Mouse (Mus musculus): ENCODE measurements at regions not wholly inside any gene's neighbourhood (a gene's known extent, or its start where the extent isn't known, plus 50 kb on each side); places are given as distances from the start of the nearest gene placed in this dataset.

DNA sequence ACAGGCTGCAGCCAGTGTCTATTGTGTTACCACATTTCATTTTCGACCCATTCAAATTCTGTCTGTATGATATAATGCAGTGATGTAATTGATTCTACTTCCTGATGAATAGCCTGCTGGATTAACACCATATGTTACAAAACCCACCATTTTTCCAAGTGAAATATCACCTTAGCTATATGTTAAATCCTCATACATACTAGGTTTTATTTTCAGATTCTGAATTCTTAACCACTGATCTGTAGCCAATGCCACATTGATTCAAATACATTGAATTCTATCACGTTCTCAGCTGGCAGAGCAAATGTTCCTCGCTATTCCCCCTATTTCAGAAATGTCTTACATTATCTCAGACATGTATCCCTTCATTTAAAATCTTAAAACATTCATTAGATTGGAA lies 60.4 kb upstream of the Prdx6b start:
- ATAC-seq, result no peak
- H3K4me3 ChIP-seq (ENCODE audit: low read depth, low read length), result no peak overlapping the region
- TF ChIP-seq EP300 (IDR thresholded peaks at IDR 0.05) (no peak), CTCF (IDR thresholded peaks at IDR 0.05) (no peak)
- 75% methylated on average over 3 of the region's 3 CpGs for WGBS
- H3K27me3 ChIP-seq (replicated peaks; ENCODE audit: insufficient read depth, low read length), result no peaks in the 10 kb centered on the region
- DNase-seq (ENCODE audit: low spot score), result no peak
- no peaks in the 10 kb centered on the region for H3K4me1 ChIP-seq (ENCODE audit: insufficient read depth, low read depth, low read length)
- H3K9ac ChIP-seq (replicated peaks; ENCODE audit: low read depth), result no peak overlapping the region
- no peak overlapping the region for H3K4me2 ChIP-seq (replicated peaks; ENCODE audit: low read depth, low read length)
- H3K9me3 ChIP-seq (ENCODE audit: low read length), result no peaks in the 10 kb centered on the region
- H3K27ac ChIP-seq (ENCODE audit: low read length), result no peak overlapping the region
- H3K36me3 ChIP-seq (ENCODE audit: insufficient read depth, low read length), result no peaks in the 10 kb centered on the region

DNA sequence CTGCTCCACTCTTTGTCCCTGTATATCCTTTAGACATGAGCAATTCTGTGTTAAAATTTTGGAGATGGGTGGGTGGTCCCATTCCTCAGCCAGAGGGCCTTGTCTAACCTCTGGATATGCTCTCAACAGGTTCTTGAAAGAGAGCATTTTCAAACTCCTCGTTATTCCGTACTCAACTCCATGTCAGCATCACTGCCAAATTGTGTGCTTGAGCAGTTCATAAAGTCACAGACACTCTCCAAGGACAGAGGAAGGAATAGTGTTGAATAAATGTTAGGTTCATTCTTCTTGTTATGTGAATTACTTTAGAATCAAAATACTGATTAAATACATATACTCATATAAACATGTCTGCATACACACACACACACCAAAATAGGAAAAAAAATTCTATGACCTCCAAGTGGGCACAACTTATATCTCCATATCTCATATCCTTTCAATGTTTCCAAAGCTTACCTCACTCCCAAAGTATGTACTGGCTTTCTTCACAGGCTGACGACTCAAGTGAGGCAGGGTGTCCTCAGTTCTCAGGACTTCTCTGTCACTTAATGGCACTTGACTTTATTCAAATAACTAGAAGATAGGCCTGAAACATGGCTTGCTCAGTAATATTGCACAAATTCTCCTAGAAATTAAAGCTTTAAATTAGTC lies 75.9 kb upstream of the Pde1a start:
- Histone ChIP-seq H3K36me3 (ENCODE audit: insufficient read depth, low read length) (no peaks in the 10 kb centered on the region), H3K9ac (replicated peaks; ENCODE audit: low read depth) (no peak overlapping the region), H3K4me1 (ENCODE audit: insufficient read depth, low read depth, low read length) (peaks cover 2% of the 10 kb centered on the region; the same call in 1 of the 2 replicates), H3K4me3 (ENCODE audit: low read depth, low read length) (no peak overlapping the region), H3K27me3 (replicated peaks; ENCODE audit: insufficient read depth, low read length) (no peaks in the 10 kb centered on the region), H3K27ac (ENCODE audit: low read length) (no peak overlapping the region), H3K9me3 (ENCODE audit: low read length) (no peaks in the 10 kb centered on the region), H3K4me2 (replicated peaks; ENCODE audit: low read depth, low read length) (no peak overlapping the region)
- 27% methylated on average over 3 of the region's 3 CpGs for WGBS
- peak; percentile 9 for DNase-seq (ENCODE audit: low spot score)
- ATAC-seq, result no peak
- TF ChIP-seq CTCF (IDR thresholded peaks at IDR 0.05) (no peak), EP300 (IDR thresholded peaks at IDR 0.05) (no peak)

DNA sequence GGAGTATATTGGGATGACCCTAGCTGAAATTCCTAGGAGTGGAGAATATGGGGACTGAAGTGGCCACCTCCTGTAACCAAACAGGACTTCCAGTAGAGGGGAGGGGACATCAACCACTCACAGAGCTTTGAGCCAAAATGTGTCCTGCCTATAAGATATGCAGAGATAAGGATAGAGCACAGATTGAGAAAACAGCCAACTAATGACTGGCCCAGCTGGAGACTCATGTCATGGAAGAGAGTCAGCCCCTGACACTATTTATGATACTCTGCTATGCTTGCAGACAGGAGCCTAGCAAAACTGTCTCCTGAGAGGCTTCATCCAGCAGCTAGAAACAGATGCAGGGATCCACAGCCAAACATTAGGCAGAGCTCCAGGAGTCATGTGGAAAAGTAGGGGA lies 74.2 kb upstream of the Pde1a start:
- Histone ChIP-seq H3K36me3 (ENCODE audit: insufficient read depth, low read length) (no peaks in the 10 kb centered on the region), H3K4me3 (ENCODE audit: low read depth, low read length) (no peak overlapping the region), H3K4me1 (ENCODE audit: insufficient read depth, low read depth, low read length) (peaks cover 2% of the 10 kb centered on the region; the same call in 1 of the 2 replicates), H3K27me3 (replicated peaks; ENCODE audit: insufficient read depth, low read length) (no peaks in the 10 kb centered on the region), H3K4me2 (replicated peaks; ENCODE audit: low read depth, low read length) (no peak overlapping the region), H3K9ac (replicated peaks; ENCODE audit: low read depth) (no peak overlapping the region), H3K27ac (ENCODE audit: low read length) (no peak overlapping the region), H3K9me3 (ENCODE audit: low read length) (no peaks in the 10 kb centered on the region)
- DNase-seq (ENCODE audit: low spot score), result peak; percentile 21
- TF ChIP-seq EP300 (IDR thresholded peaks at IDR 0.05) (no peak), CTCF (IDR thresholded peaks at IDR 0.05) (no peak)
- ATAC-seq, result peak; percentile 25; the same call in 1 of the 2 replicates

DNA sequence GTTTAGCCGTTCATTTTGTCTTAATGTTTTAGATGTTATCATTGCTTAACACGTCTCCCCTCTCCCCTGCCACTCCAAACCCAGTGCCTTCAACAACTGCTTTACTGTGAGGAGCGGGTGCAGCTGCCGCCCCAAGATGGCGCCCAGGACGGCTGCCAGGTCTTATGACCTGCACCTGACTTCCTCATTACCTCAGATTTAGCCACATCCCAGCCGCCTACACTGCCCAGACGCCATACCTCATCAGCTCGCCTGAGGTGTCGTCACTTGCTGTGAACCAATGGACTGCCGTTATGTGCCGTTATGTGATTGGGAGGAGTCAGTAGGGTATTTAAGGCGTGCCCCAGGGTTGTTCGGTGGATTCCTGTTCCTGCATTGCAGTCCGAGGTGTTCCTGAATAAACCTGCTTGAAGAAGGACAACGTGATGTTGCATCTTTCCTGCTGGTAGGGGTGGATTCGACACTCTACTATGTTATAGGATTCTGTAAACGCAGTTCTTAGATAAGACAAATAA lies 66.7 kb upstream of the Pde1a start:
- TF ChIP-seq EP300 (IDR thresholded peaks at IDR 0.05), result no peak
- no peak for TF ChIP-seq CTCF (IDR thresholded peaks at IDR 0.05)
- 88% methylated on average over 18 of the region's 18 CpGs for WGBS
- no peak for ATAC-seq
- H3K9ac ChIP-seq (replicated peaks; ENCODE audit: low read depth), result no peak overlapping the region
- no peaks in the 10 kb centered on the region for H3K4me1 ChIP-seq (ENCODE audit: insufficient read depth, low read depth, low read length)
- H3K27me3 ChIP-seq (replicated peaks; ENCODE audit: insufficient read depth, low read length), result no peaks in the 10 kb centered on the region
- no peak overlapping the region for H3K4me2 ChIP-seq (replicated peaks; ENCODE audit: low read depth, low read length)
- H3K36me3 ChIP-seq (ENCODE audit: insufficient read depth, low read length), result no peaks in the 10 kb centered on the region
- no peak for DNase-seq (ENCODE audit: low spot score)
- H3K9me3 ChIP-seq (ENCODE audit: low read length), result no peaks in the 10 kb centered on the region
- H3K27ac ChIP-seq (ENCODE audit: low read length), result no peak overlapping the region
- no peak overlapping the region for H3K4me3 ChIP-seq (ENCODE audit: low read depth, low read length)

DNA sequence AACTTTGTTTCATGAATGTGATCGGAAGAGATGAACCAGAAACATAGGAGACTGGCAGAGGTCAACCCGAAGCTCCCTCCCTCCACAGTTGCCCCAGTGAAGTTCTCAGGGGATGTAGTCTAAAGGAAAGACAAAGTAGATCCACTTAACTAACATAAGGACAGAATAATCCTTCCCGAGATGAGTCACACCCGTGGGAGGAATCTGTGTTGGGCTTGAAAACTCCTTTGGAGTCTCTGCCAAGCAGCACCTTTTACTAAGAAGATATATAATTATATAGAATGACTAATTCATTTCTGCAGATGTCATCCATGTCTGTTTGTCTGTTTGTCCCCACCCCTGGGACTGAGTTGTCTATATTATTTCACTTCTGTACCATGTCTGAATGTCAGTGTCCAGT lies 59.1 kb upstream of the Pde1a start:
- WGBS, result 76% methylated on average over 4 of the region's 4 CpGs
- H3K9me3 ChIP-seq (ENCODE audit: low read length), result no peaks in the 10 kb centered on the region
- H3K4me2 ChIP-seq (replicated peaks; ENCODE audit: low read depth, low read length), result no peak overlapping the region
- H3K27ac ChIP-seq (ENCODE audit: low read length), result no peak overlapping the region
- ATAC-seq (no peak), DNase-seq (ENCODE audit: low spot score) (no peak)
- H3K36me3 ChIP-seq (ENCODE audit: insufficient read depth, low read length), result no peaks in the 10 kb centered on the region
- TF ChIP-seq EP300 (IDR thresholded peaks at IDR 0.05) (no peak), CTCF (IDR thresholded peaks at IDR 0.05) (no peak)
- no peak overlapping the region for H3K9ac ChIP-seq (replicated peaks; ENCODE audit: low read depth)
- H3K27me3 ChIP-seq (replicated peaks; ENCODE audit: insufficient read depth, low read length), result no peaks in the 10 kb centered on the region
- H3K4me1 ChIP-seq (ENCODE audit: insufficient read depth, low read depth, low read length), result no peaks in the 10 kb centered on the region
- H3K4me3 ChIP-seq (ENCODE audit: low read depth, low read length), result no peak overlapping the region

DNA sequence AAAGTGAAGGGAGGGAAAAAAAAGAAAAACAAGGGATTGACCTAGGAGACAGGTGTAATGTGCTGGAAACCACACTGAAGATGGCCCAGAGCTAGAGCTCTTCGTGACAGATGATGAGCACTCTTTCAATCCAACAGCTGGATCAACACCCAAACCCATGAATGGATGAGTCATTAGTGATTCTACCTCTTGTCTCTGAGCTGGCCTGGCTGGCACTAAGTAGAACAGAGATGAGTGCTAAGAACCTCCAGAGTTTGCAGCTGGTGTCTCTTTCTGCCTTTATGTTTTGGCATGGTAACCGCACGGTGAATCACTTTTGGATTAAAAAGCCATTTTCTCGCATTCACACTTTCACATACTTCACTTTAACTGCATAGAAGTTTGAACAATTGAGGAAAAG lies 57.6 kb upstream of the Pde1a start:
- WGBS, result 95% methylated on average over 4 of the region's 4 CpGs

More for the DNA sequence above, 57.6 kb upstream of the Pde1a start:
- TF ChIP-seq CTCF (IDR thresholded peaks at IDR 0.05) (no peak), EP300 (IDR thresholded peaks at IDR 0.05) (no peak)
- H3K27me3 ChIP-seq (replicated peaks; ENCODE audit: insufficient read depth, low read length), result no peaks in the 10 kb centered on the region
- H3K9me3 ChIP-seq (ENCODE audit: low read length), result no peaks in the 10 kb centered on the region
- no peak for ATAC-seq
- no peak overlapping the region for H3K4me3 ChIP-seq (ENCODE audit: low read depth, low read length)
- no peaks in the 10 kb centered on the region for H3K36me3 ChIP-seq (ENCODE audit: insufficient read depth, low read length)
- no peak for DNase-seq (ENCODE audit: low spot score)
- no peak overlapping the region for H3K27ac ChIP-seq (ENCODE audit: low read length)
- H3K9ac ChIP-seq (replicated peaks; ENCODE audit: low read depth), result no peak overlapping the region
- H3K4me1 ChIP-seq (ENCODE audit: insufficient read depth, low read depth, low read length), result no peaks in the 10 kb centered on the region
- no peak overlapping the region for H3K4me2 ChIP-seq (replicated peaks; ENCODE audit: low read depth, low read length)
